Mouse (Mus musculus): ENCODE measurements around the gene Mesp2.
"Not testable (repeated sequence)": the region's sequence is repeated elsewhere in the genome, so short reads cannot be mapped to it uniquely, and the experiment has no call there.

The Mesp2 gene

DNA sequence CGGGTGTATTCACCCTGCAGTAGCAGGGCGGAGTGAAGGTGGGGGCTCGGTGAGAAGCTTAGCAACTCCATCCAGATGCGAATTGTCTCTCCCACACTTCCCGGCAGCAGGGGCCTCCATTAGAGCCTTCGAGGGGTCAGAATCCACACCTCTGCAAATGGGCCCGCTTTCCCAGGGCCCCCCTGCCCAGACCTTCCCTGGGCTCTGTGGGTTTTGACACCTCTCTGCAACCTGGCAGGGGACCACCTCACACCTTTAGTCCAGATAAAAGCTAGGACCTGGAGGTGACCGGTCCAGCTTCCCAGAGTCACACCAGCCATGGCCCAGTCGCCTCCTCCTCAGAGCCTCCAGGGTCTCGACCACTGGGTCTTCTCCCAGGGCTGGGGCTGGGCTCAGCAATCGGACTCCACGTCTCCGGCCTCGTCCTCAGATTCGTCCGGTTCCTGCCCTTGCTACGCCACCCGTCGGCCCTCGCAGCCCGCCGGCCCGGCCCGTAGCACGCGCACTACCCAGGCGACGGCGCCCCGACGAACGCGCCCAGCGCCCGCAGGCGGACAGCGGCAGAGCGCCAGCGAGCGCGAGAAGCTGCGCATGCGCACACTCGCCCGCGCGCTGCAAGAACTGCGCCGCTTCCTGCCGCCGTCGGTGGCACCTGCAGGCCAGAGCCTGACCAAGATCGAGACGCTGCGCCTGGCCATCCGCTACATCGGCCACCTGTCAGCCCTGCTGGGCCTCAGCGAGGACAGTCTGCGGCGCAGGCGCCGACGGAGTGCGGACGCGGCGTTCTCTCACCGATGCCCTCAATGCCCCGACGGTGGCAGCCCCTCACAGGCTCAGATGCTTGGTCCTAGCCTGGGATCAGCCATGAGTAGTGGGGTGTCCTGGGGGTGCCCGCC lies at the start of gene Mesp2:
Gene Mesp2 (plus strand): TSS at position 117 of the 896 bp plus-strand sequence.
- DNase-seq (ENCODE audit: low read depth, low spot score): no peak

DNA sequence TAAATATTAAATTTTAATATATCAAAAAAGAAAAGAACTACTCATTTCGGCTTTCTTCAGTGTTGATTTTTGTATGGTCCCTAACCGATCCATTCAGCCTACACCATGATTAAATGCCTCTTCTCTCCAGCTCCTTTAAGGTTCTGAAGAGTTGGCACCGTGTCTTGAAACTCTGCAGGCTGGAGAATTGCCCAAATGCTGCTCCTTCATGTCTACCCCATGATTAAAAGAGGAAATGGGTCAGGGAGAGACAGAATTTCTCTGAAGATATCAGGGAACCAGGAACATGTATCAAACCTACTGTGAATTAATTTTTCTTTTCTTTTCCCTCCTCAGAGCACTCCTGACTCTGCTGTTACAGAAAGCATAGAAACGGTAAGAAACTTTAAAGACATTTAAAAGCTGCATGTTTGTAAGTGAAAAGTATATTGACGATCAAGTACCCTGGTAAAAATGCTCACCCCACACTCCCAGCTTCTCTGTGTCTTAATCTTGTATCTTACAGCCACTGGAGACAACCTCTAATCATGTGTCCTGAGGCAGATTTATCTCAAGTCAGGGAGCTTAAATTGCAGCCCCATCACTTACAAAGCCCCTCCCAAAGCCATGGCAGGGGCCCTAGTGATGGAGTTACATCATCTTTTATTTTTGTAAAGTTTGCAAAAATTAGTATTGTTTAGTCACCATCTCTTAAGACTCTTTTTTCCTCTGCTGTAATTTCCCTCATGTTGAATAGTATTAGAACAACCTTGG lies 49.2 kb upstream of the Mesp2 start:
- DNase-seq (ENCODE audit: low read depth, low spot score): no peak

DNA sequence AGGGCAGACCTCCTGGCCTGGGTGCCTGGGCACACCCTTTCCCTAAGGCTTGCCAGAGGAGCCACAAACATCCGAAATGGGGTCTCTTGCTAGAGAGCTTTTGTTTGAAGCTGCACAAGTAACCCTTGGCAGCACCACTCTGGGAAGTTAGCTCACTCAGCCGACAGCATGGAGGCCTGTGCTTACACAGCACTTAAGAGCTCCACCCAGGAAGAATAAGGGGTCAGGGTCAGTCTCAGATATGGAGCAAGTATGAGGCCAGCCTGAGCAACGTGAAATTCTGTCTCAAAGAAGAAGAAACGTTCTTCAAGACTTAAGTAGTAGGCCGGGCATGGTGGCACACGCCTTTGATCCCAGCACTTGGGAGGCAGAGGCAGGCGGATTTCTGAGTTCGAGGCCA lies 48.4 kb upstream of the Mesp2 start:
- DNase-seq (ENCODE audit: low read depth, low spot score): no peak

DNA sequence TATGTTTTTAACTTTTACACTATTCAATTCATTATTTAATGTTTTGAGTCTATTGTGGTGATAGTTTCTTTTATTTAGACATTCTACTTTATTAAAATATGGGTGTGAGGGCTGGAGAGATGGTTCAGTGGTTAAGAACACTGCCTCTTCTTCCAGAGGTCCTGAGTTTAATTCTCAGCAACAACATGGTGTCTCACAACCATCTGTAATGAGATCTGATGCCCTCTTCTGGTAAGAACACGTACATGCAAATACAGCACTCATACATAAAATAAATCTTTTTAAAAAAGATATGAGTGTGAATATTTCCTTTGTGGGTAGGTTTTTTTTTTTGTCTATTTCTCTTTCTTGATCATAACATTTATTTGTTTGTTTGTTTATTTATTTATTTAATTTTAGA lies 44.5 kb upstream of the Mesp2 start:
- no peak for DNase-seq (ENCODE audit: low read depth, low spot score)

DNA sequence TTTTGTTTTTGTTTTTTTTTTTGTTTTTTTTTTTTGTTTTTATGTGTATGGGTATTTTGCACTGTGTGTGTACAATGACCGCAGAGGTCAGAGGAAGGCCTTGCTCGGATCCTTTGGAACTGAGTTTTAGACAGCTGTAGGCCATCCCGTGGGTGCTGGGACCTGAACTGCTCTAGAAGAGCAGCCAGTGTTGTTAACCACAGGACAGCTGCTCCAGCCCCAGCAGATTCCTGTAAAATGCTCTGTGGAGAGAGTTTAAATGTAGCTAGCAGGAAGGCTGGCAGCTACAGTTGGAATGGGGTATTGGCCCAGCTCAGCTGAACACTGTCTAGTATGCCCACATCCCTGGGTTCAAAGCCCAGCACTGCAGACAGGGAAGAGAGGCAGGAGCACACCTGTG lies 40.9 kb upstream of the Mesp2 start:
- DNase-seq (ENCODE audit: low read depth, low spot score): no peak

DNA sequence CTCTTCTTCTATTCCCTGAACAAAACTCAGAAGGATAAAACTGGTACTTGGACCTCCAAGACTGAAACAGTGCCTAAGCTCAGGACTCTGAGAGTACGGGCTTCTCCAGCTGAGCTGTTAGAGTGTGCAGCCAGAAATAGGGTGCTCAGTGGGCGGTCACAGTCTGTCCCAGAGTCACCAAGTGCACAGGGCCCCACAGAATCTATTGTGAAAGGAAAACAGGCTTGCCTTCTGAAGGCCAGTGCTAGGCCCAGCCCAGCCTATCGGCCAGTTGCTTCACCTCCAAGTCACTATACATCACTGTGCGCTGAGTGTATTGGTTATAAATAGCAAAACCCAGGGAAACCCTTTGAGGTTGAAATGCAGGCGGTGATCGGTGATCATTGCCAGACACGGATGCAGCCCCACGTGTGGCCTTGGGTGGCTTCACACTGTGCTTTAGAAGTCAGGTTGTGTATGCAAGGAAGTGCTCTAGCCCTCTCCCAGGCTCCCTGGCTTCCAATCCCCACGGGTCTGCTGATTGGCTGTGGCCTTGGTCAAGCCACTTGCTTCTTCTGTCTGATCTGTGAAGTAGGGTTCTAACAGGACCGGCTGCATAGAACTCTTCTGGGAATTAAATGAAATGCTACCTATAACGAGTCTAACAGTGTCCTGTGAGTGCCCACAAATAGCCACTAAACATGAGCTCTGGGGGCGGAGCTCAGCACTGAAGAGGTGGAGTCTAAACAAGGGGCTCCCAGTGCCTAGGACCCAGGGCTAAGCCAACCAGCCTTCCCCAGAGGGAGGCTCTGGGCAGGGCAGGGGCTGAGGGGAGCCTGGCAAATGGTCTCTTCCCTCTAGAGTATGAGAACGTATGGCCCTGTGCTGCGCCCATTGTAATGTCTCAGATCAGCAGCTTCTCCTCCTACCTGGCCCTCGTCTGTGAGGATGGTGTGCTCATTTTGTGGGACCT lies 38.7 kb upstream of the Mesp2 start:
- DNase-seq (ENCODE audit: low read depth, low spot score): peak; percentile 34

DNA sequence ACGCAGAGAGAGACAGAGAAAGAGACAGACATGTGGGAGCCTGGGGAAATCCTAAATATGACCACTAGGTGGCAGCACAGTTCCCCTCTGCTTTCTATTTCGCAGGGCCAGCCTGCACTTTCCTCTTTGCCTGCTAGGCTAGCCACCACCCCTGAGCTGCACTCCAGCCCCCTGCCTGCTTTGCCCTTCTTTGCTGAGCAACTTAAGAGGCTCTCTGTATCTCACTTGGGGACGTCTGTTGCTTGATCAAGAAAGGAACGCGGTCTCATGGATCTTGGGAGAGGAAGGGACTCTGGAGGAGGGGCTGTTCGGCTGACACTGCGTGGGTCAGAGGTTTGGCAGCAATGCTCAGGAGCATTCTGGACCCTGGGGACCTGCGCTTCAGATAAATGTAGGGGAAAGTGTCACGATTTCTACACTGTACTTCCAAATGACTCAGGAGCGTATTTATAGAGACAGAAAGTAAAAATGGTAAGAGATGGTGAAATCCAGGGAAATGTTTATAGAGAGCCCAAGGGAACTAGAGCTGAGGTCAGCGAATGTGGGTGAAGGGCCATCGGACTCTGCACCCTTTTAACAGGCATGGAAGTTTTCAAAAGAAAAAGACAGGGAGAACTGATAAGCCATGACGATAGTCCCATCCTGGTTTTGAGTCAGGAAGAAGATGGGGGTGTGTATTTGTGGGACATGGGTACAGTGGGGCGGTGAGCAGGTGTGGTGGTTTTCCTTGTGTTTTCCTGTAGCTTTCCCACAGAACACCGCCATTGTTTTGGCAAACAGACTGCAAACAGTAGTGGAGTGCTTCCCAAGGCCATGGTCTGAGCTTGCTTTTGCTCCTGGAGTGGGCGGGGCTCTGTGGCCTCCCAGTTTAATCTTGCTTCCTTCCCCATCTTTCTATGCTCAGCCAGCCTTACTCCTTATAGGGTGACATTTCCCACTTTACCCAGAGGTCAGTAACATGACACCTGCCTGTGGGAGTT lies 29.6 kb upstream of the Mesp2 start:
- no peak for DNase-seq (ENCODE audit: low read depth, low spot score)

DNA sequence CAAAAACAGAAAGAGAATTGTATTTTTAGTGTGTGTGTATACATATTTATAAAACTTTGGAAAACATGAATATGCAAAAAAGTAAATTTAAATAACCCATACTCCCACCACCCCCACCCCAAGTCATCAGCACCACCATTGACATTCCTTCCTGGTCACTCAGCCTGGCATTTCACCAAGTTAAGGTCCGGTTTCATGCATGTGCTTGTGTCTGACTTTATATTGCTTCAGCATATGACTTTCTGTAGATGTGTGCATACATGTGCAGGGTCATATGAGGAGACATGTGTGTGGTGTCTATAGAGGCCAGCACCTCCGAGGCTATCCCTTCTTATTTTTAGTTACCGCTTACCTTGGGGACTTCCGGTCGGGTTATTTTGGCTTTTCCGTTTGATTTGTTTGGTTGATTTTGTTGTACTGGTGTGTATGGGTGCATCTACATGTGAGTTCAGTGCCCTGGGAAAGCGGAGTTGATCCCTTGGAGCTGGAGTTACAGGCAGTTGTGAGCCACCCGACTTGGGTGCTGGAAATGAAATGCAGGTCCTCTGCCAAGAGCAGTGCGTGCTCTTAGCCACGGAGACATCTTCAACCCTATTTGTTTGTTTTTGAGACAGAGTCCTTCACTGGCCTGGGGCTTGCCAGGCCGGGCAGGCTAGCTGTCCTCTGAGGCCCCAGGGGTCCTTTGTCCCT lies 28.6 kb upstream of the Mesp2 start:
- DNase-seq (ENCODE audit: low read depth, low spot score): no peak

DNA sequence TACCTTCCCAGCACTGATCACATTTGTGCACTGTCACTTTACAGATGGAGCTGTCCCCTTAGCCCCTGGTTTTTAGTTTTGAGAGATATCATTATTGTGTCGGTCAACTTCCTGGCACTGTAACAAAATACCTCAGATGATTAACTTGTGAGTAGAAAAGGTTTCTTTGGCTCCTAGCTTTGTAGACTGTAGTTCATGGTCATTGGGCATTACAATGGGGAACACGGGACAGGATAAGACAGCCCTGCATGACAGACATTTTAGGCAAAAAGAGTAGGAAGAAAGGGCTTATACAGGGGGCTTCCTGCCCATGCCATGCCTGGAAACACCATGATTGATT lies 28.0 kb upstream of the Mesp2 start:
- no peak for DNase-seq (ENCODE audit: low read depth, low spot score)

DNA sequence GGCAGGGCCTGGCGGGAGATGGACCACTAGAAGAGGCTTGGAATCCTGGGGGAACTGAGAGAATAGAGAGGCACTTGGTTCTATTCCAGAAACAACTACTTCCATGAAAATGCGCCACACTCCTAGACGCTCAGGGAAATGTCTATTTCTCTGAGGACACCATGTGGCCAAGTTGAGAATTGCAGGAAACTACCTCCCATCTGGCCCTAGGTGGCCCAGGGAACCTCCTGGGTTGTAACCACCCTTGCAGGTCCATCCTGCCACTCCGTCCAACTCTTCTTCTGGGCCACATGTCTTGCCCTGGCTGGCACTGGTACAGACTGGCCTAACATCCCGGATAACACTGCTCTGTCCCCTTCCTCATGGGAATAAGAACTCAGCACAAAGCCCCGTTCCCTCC lies 24.2 kb upstream of the Mesp2 start:
- peak; percentile 18 for DNase-seq (ENCODE audit: low read depth, low spot score)

DNA sequence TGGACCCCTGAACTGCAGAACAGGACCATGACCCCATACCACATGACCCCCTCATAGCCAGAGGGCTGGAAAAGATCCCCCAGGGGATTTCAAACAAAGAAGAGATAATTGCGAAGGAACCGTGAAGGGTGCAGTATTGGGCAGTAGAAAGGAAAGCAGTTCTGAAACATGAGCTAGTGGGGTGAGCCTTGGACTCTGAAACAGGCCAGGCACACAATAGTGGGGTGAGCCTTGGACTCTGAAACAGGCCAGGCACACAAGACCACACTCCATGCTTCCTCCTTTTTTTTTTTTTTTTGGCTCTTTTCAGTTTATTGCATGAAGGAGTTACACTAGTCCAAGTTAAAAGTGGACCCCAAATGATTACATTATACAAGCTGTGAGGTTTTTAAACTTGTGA lies 20.7 kb upstream of the Mesp2 start:
- DNase-seq (ENCODE audit: low read depth, low spot score): not testable (repeated sequence)

DNA sequence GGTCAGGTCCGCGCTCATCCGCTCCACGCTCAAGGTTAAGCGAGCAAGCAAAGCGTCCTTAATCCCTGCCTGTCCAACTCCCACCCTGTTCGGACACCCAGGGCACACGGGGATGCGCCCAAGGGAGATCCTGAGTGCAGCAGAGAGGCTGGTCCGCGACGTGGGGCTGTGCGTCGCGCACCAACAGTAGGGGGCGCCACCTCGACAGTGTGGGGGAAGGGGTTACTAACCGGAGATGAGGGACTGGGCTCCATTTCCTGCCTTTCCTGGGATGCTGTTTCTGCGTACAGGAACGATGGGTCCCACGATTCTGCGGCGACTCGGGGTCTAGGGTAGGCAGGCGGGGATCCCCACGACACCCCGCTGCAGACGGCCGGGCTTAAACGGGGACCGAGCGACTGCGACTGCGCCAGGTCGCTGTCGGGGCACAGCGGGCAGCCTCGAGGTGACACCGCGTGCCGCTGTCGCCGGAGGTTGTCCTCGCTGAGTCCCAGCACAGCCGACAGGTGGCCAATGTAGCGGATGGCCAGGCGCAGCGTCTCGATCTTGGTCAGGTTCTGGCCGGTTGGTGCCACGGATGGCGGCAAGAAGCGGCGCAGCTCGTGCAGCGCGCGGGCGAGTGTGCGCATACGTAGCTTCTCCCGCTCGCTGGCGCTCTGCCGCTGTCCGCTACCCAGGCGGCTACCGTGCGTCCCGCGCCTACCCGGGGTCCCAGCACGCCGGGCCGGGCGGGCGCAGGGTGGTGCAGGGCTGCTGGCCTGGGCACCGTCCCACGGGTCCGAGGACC lies 17.7 kb upstream of the Mesp2 start:
- DNase-seq (ENCODE audit: low read depth, low spot score): no peak

DNA sequence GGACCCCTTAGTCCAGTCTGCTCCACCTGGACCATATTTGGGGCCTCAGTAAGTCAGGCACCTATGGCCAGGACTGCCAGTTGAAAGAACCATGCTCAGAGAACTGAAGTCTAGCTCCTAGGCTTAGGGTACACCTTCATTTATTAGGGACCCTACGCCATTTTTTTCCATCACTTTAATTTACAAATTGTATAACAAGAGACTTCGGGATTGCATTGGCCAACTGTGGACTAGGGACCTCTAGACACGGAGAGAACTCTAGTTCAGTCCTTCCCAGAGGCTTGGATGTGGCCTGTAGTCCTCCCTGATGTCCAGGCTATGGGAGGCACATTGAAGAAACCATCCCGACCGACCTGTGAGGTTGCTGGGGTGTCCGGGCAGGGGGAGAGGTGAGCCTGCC lies 16.8 kb upstream of the Mesp2 start, which contains the start of gene Mesp1:
Gene Mesp1 (minus strand): TSS at position 101 of the 400 bp plus-strand sequence.
- no peak for DNase-seq (ENCODE audit: low read depth, low spot score)

DNA sequence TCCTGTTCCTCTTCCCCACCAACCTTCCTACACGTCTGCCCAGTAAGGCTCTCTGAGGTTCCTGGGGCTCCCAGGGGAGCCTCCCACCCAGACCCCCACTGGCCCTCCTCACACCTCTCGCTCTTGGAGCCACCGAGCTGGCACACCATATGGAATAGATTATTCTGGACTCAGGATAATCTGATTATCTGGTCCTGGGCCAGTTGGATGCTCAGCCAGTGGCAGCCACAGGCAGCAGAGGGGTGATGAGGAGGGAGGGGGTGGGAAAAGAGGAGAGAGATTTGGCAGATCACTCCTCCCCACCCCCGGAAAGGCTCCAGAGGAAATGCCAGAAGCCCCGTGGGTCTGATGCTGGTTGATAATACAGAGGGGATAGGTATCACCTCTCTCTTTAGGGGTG lies 11.9 kb upstream of the Mesp2 start:
- DNase-seq (ENCODE audit: low read depth, low spot score): no peak

DNA sequence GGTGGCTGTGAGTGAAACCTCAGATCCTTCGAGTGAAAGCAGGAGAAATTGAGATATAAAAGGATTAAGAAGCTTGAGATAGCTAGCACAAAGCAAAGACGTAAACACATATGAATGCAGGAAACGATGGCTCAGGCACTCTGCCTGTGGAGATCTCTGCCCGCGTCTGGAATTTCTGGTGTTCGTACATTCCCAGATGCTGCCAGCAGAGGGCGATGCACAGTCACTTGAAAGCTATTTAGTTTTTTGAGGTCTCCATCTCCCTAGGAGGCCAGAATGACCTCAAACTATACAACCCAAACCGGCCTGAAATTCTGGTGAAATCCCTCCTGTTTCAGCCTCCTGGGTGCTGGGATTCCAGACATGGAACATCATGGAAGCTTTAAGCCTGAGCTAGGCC lies 11.5 kb upstream of the Mesp2 start:
- no peak for DNase-seq (ENCODE audit: low read depth, low spot score)

DNA sequence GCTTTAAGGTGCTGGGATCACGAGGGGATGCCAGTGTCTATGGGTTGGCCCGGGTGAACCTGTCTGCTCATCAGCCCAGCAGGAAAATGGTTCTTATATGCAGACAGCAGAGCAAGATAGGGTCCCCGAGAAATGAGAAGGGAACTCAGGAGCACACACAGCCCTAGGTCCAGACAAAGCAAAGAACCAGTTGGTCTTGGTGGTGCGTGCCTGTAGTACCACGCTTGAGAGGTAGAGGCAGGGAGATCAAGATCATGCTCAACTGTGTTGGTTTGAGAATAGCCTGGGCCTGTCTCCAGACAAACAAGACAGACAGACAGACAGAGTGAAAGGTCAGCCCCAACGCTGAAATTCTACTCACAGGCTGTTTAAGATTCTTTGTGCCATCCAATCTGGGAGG lies 11.0 kb upstream of the Mesp2 start:
- no peak for DNase-seq (ENCODE audit: low read depth, low spot score)

DNA sequence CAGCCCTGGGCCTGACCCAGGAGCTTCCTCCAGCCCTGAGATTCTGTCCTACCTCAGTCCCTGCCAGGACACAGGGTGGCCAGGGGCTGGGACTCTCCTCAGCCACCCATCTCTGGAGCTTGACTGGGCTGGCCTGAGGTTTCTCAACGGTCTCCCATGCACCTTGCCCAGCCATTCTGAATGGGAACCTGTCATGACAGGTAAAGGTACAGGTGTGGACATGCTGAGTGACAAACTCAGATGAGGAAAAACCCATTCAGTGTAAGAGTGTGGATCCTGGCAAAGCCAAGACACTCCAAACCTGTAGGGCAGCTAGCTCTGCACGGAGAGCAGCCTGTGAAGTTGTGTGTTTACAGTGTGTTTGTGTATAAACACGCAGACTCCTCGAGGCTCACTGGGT lies 10.2 kb upstream of the Mesp2 start:
- DNase-seq (ENCODE audit: low read depth, low spot score): no peak

DNA sequence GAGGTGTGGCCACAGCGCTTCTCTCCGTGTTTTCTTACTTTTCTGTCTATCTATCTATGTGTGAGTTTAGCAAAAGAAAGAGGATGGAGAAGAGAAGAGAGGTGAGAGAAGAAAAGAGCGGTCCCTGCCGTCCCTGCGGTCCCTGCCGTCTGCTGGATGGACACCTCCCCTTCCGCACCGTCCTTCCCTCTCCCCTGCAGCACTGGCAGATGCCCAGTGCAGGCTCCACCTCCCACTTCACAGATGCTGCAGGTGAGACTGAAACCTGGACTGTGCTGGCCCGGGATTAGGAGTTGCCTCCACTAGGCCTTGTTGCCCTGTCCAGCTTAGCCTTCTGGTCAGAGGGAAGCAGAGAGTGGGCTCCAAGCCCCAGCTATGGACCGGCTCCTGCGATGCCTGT lies 9.1 kb upstream of the Mesp2 start:
- no peak for DNase-seq (ENCODE audit: low read depth, low spot score)

DNA sequence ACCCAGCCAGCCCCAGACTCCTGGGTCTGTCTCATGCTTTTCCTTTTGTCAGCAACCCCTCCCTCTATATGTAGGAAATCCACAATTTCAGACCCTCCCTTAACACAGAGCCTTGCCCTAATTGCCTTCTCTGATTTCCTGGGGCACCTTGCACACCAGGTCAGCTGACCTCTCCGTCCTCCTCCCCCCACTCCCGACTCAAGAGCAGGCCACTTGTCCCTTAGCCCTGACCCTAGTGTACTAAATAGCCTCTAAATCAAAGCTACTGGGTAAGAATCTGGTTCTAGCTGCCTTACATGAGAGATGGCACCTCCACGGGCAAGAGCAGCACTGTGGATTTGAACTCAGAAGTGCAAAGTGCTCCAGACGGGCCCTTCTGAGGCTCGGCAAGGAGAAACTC lies 8.5 kb upstream of the Mesp2 start:
- no peak for DNase-seq (ENCODE audit: low read depth, low spot score)

Data from telencephalon, adult 2 months (tissue).